Mouse (Mus musculus) retina, embryonic 14.5 days (tissue): Measurements from ENCODE around the gene A3galt2.
A peak's percentile ranks its signal among the peaks of the same experiment; 100 is the strongest.

ENCODE experiments used
- DNase-seq: peaks from one replicate; pipeline ENCODE4 v3.0.0-alpha.2; 2015; ENCODE audit warnings: low spot score

A3galt2 gene

DNA sequence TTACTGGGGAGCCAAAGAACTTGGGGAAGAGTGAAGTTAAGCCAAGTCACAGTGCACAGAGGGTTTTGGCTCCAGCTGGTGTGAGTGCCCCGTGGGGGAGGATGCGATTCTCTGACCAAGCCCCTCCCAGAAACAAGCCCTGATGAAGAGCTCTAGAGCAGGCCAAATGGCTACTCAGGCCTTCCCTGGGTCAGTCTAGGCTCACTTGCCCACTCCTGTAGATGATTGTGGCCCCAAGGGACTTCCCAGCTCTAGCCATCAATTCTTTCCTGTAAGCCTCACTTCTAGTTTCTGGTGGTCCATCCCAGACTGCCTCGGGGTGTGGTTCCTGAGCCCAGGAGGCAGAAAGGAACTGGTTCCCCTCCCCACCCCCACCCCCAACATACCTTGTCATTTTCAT, at the start of gene A3galt2:
Gene A3galt2 (plus strand): TSS at position 301 of the 400 bp plus-strand sequence.
- no peak for DNase-seq

DNA sequence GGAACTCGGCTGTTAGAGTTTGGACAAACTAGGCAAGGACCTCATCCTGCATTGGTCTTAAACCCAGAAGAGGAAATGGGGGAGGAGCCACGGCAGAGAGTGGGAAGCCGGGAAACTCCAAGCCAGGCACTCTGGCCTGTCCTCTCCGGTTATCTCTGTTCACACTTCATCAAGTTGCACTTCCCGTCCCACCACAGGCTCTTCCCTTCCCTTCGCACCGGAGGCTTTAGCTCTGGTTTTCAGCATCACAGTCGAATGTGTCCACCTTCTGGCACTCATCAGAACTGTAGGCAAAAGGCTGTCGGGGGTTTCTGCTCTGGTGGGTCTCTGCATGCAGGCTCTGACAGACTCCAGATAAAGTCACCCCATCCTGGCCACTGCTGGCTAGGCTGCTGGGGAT, 48.5 kb upstream of the A3galt2 start:
- peak; percentile 75 for DNase-seq

DNA sequence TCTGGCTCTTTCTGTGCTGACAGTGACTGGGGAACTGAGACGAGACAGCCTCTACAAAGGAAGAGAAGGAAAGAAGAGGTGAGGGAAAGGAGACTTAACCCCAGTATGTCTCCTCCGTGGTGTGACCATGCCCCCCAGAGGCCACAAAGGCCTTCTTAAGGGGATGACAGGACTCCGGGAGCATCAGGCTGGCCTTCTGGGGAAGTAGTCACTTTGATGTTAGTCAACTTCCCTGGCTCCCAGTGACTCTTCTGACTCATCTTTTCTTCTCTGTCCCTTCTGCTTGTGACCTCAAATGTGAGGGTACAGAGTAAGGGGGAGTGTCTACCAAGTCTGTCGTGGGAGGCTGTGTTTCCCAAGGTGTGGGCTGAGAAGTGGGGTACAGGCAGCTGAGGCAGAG, 47.8 kb upstream of the A3galt2 start:
- no peak for DNase-seq

DNA sequence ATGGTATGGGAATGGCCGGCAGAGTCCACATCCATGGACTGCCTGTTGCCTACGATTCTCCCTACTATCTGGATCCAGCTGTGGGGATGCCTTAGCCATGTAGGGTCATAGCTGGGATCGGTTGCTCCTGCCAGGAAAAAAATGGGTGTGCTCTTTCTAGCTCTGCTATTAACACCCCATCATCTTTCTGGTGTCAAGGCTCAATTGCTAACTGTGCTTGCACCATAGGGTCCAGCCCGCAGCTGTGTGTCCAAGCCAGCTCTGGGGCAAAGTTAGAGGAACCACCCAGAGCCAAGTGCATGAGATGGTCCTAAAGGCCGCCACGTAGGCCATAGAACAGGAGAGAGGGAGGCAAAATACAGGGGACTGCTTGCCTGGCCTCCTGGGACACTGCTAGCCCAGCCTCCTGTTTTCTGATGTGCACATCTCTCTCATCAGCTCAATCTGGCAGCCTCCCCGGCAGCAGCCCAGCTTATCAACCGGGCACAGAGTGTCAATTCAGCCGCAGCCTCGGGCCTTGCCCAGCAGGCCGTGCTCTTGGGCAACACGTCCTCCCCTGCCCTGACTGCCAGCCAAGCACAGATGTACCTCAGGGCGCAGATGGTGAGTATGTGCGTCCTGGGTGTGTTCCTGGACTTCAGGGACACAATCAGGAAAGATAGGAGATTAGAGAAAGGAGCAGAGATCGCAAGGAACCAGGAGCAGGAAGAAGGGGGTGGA, 45.9 kb upstream of the A3galt2 start:
- no peak for DNase-seq

DNA sequence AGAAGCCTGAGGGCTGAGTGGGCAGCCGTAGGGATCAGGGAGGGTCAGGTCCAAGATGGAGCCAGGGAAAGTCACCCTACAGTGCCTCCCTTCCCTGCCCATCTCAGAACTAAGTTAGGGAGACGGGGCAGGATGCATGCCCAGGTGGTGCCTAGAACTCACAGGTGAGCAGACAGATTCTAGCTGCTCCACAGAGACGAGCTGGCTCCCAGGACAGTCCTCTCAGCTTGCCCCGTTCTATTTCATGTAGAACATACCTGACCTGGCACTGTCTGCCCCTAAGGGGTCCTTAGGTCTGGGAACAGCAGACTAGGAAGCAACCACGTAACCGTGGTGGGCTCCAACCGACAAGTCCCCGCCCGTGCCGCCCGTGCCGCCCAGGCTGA, 45.4 kb upstream of the A3galt2 start:
- no peak for DNase-seq

DNA sequence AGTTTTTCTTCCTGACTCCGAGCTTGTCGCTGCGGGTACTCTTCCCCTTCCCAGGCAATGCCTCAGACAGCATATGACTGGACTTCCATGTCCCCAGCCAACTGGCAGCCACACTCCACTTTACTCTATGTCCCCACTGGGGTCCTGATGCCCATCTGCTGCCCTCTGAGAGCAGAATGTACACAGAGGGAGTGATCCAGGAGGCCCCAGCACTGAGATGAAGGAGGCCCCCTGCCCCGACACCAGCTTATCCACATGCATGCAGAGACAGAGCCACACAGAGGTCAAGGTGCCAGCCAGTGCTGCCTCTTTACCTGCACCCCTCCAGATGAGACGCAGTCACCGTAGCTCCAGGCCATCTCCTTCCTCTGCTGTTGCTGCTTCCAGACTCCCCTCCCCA, 44.9 kb upstream of the A3galt2 start:
- DNase-seq = no peak

DNA sequence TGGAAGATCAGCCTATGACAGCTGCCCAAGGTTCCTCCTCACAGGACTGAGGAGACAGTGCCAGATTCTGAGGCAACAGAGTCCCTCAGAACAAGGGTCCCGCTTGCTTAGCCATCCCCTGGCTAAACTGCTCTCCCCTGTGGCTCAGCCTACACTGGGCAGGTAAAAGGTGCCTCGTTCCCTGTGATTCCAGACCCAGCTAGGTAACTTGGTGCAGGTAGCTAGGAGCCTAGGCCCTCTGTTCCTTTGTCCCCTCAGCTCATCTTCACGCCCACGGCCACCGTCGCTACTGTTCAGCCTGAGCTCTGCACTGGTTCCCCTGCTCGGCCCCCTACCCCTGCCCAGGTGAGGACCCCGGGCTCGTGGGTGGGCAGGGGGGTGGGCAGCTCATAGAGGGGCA, 44.4 kb upstream of the A3galt2 start:
- DNase-seq = no peak

DNA sequence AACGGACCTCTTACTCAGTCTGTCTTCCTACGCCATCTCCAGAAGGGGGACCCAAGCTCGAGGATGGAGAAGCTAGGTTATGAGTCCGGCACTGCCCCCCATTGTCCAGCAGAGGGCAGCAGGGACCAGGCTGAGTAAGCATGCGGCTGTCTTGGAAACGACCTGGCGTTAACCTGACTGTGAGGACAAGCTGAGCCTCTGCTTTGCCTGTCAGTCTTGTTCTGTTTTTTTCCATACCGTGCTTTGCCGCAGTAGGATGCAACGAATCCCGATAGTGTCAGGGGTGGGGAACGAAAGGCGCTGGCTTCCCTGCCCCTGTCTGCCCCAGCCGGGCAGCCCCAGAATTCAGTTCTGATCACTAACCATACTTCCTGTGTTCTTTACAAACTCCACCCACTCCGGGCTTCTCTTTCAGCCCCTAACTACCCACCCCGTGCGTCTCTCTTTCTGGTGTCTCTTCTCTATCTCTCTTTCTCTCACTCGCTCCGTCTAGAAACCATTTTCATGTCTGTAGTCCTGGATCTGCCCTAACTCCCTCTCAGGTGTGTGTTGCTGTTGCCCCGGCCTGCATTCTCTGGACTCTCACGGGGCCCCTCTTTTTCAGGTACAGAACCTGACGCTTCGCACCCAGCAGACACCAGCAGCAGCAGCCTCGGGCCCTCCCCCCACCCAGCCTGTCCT, 43.6 kb upstream of the A3galt2 start:
- peak; percentile 98 for DNase-seq

DNA sequence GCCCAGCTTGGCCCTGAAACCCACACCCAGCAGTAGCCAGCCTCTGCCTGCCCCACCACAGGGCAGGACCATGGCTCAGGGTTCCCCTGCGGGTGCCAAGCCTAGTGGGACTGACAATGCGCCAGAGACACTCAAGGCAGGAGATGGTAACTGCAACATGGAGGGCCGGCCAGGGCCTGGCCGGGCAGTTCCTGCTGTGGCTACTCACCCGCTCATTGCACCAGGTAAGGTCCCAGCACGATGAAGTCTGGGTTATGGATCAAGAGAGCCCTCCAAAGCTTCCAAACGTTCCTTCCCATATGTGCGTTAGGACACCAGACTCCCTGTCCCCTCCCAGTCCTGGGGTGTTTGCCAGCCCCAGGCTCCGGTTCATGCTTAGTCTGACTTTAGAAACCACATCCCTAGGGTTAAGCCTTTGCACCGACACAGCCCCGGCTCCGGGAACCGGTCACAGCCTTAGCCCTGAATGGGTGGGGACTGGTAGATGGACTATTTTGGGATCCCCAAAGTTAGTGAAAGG, 43.0 kb upstream of the A3galt2 start:
- DNase-seq = no peak

DNA sequence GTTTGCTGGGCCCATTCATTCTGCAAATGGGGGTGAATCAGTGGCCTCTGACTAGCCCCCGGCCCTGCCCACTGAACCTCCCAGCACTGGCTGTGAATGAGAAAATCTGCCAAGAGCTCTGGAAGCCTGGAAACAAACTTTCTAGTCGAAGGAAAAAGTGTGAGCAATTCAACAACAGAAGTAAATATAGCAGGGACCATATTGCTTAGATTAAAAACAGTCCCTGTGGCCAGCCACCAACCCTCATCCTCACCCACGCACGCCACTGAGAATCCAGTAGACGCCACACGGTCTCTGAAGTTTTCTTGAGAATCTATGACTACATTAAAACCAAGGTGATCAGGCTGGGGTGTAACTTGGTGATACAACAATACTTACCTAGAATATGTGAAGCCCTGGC, 42.2 kb upstream of the A3galt2 start:
- no peak for DNase-seq

DNA sequence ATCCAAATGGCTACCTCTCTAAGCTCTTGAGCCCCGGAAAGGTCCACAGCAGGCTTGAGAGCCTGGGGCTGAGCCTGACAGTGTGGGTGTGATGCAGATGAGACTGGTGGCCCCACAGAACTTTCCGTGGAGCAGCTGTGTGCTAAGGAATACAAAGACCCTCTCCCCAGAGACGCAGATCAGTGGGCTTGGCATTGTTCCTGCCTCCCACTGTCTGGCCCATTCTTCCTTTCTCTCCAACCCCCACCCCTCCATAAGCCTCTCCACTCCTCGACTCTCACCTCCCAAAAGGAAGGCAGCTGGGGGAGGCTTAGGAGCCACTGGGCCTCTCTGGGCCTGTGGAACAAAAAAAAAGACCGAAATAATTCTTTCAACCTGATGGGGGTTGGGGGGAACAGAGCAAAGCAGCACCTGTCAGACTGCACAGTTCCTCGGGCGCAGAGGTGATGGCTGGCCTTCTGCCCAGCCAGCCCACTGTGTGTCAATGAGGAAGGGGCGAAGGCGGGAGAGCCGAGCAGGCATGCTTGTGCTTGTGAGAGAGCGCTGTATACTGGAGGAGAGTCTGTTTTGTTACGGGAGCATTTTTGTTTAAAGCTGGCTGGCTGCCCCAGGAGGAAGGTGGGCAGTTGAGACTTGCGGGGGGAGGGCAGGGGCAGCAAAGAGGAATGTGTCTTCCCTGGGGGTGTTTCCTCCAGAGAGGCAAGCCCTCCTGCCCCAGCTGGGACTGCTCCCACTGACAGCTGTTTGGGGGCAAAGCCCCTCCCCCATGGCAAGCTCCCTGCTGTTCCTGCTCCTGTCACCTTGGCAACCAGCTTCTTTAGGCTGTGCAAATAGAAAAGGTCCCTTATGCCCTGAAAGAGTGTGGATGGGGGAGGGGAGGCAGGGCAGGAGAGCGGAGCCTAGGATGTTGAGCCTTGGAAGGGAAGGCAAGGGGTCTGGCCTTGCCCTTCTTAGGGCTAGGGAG, 39.6 kb upstream of the A3galt2 start:
- peak; percentile 90 for DNase-seq

DNA sequence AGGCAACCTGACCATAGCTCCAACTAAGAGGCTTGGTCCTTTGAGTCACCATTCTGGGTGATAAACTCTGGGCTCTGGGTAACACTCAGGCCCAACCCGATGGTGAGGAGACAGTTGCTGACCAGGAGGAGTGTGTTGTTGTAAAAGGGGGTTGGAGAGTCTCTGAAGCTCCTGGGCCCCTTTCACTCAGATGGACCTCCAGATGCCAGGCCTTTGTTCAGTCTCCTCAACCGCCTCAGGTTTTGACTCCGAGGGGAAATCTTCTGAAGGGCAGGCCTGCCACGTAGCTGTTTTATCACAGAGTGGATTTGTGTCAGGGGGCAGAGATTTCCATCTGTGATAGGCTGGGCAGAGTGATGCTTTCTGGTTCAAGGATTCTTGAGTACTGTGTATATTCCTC, 38.9 kb upstream of the A3galt2 start:
- no peak for DNase-seq

DNA sequence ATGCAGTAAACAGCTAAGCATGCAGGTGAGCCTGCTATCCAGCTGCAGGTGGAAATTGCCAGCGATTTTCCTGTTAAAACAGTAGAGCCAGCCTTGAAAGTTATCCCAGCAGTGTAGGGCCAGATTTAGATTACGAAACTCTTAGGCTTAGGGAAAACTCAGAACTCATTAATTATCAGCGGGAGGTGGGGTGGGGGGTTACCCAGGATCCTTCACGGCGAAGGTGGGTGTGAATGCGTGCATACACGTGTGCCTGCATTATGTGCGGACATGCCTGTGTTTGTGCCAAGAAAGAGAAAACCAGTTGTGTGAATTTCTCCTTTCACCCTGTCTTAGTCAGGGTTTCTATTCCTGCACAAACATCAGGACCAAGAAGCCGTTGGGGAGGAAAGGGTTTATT, 38.4 kb upstream of the A3galt2 start:
- no peak for DNase-seq

DNA sequence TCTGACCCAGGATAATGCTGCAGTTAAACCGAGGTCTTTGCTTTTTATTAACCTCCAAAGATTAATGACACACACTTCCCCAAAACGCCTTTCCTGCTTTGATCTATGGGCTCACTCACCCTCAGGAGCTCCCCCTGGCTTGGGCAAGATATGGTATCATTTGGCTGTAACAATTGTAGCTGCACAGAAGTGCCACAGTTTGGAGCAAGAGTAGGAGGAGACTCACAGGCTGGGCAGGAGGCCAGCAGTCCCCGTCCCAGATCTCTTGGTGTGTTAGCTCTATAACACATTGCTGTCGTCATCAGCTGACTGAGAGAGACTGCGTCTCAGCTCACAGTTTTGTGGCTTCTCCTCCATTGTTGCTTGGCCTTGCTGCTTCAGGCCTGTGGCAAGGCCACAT, 35.1 kb upstream of the A3galt2 start:
- DNase-seq = no peak

DNA sequence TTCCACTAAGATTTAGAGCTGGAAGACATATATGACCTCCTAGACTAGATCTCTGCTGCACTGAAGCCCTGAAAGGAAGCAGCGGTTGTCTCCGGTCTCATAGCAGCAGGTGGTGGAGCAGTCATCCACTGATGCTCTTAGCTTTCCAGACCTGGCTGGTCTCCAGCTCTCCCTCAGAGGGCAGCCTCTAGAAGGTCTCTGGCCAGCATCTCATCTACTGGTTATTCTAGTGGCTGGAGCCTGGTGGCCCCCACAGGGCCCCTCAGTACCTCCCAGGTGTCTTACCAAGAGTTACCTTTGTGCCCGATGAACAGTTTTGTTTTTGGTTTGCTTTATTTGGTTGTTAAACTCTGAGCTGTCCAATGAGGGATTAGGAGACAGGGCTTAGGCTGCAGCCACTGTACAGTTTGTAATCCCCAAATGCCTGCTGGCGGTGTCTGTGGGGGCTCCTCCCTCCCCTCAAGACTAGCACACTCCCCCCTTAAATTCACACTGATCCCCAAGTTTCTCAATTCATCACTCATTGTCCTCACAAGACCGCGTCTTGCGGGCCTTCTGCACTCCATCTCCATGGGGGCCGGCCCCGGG, 34.0 kb upstream of the A3galt2 start:
- no peak for DNase-seq

DNA sequence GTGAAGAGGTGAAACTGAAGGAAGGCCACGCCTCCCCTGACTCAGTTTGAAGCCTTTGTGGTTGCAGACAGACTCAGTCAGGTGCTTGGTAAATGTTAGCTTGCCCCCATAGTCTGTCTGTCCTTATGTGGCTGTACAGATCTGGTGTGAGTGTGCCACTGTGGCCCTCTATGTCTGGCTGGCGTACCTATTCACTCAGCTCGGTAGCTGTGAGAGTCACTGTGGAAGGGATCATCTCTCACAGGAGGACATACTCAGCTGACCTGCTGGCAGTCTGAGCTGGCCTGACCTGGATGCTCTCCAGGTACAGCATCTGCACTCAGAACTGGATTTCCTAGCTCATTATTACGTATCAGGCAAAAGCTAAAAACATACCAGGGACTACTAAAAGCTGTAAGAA, 33.4 kb upstream of the A3galt2 start:
- no peak for DNase-seq

DNA sequence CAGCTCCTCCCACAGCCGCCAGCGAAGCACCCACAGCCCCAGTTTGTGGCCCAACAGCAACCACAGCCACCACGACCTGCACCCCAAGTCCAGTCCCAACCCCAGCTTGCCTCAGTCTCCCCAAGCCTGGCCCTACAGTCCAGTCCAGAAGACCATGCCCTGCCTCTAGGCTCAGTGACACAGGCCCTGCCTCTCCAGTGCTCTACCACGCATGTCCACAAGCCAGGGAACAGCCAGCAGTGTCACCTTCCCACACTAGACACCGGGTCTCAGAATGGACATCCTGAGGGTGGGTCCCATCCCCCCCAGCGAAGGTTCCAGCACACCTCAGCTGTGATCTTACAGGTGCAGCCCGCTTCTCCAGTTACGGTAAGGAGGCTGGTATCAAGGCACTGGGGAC, 32.2 kb upstream of the A3galt2 start:
- no peak for DNase-seq

DNA sequence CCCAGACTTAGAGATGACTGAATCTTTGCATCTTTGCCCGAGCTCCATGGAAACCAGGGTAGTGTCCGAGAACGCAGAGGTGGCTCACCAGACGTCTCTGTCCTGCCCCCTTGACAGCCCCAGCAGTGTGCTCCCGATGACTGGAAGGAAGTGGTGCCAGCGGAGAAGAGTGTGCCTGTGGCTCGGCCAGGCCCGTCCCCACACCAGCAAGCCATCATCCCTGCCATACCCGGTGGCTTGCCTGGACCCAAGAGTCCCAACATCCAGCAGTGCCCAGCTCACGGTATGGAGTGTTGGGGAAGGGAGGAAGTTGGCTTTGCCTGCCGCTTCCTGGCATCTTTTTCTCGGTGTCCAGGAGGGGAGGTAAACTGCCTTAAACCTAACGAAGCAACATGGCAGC, 31.7 kb upstream of the A3galt2 start:
- no peak for DNase-seq

DNA sequence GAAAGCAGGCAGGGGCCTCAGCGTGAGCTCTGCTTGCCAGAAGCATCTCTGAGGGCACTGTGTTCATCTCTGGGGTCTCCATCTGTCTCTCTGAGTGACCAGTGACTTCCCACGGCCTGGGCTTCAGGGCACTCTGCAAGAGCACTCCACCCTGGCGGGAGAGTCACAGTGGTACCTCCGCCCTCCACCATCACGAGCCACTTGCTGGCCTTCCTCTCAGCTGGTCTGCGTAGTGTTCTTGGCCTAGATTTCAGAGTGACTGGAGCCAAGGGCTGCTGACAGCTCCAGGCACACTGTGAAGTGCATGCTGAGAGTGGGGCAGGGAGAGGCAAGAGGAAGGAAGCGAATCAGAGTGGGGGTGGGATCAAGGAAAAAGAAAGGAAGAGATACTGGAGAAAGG, 31.1 kb upstream of the A3galt2 start:
- no peak for DNase-seq

DNA sequence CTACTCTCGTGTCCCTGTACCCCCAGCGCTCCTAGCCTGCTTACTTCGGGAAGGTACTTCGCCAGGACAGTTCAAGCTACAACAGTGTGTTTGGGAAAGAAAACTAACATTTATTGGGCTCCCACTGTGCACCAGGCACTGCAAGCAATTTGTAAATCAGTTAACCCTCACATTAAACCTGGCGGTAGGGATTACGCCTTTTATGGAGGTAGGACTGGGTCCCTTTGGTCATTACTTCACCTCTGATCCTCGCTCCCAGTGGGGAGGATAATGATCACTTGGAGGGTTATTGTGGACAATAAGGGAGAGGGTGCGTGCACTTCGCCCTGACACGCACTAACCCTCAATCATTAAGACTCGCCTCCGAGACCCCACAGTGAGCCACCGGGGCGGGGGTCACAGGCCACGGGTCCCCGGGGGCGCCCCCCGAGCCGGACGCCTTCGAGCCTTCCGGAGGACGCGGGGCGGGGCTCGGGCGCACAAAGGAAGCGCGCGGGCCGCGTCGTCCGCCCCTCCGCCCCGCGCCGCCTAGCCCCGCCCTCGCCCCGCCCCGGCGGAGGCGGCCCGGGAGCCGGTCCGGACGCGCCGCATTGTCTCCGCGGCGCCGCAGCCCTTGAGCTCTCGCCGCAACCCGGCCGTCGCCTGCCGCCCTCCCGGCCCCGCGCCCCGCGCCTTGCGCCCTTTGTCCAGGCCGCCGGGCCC, 28.0 kb upstream of the A3galt2 start:
- DNase-seq = peak; percentile 82

DNA sequence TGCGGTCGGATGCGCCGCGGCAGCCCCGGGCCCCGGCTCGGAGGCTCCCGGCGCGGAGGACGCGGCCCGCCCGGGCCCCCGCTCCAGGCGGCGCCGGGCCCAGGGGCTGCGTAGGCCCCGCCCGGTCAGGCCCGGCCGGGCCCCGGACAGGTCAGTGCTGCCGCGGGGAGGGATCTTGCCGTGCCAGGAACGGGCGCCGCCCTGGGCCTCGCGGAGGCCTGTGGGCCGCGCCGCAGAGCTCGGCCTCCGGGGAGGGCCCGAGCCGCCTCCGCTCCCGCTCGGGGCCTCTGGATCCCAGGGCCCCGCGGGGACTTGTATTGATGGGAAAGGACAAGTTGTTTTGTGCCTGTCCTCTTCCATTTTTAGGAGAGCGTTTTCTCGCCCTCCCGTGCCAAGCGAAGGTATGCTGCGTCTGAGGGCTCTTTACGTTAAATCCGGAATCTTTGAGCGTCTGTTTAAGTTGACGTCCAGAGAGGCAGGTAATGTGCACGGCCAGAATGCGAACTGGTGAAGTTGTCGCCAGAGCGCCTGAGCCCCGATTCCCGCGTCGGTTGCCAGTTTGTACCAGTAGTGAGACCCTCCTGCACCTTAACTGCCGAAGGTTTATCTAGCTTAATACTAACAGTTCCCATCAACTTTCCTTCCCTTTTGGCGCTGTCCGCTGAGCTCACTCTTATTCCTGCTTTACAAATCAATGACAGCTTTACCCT, 27.3 kb upstream of the A3galt2 start:
- DNase-seq = no peak
